Mouse (Mus musculus): ENCODE results near the gene Zfp57. TPM values are rescaled to one million over a fixed set of nuclear protein-coding genes. Genes with fewer than 3 reads are reported as not detected.
"Not testable (repeated sequence)": the region's sequence is repeated elsewhere in the genome, so short reads cannot be mapped to it uniquely, and the experiment has no call there.

The Zfp57 gene
- 1.4 and 2.6 TPM in 2 replicates for polyA plus RNA-seq (2012; rRNA removed)

- WGBS = 93% methylated on average over 7 of the region's 7 CpGs
- no peak for DNase-seq (ENCODE audit: low read depth, low spot score)
Measured at GRCm38 (mm10) chr17:37000863-37001262, at the start of gene Zfp57. Gene Zfp57 (plus strand): TSS chr17:37001163.

- WGBS = 91% methylated on average over 2 of the region's 2 CpGs
- DNase-seq (ENCODE audit: low read depth, low spot score) = no peak
Measured at GRCm38 (mm10) chr17:36952631-36953030, 48.3 kb upstream of the Zfp57 start.

GRCm38 (mm10) chr17:36953062-36953461 is 47.9 kb upstream of the Zfp57 start:
- DNase-seq (ENCODE audit: low read depth, low spot score) = no peak
- WGBS = 82% methylated on average over 1 of the region's 1 CpGs

DNA sequence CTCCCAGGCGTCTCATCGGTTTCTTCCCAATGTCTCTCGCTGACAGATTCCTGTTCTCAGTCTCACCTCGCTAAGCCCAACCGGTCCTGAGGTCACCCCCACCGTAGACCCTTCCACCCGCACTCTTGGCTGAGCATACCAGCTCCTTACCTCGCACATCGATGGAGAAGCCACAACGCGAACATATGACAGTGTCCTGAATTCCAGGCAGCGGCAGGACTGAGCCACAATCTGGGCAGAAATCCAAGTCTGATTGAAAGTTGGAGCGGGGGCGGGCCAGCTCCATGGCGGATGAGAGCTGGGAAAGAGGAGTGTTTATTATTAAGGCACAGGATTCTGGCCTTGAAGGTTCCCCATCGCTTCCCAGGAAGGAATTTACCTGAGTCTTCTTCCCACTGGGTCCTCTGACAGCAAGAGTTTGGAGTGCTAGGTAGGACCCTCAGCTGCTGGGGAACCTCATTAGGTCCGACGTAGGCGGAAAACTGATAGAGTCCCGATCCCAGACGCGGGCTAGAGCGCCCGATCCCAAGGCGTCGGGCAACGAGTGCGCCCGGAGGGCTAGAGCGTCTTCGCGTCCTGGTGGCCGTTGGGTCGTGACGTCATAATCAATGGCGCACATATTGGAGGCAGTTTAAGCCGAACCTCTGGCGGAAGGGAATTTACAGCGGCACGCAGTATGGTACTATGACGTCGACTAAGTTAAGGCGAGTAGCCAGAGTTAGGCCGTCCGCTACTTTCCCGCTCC is 42.8 kb upstream of the Zfp57 start, which contains the start of the genes Znrd1 and Znrd1as:
Znrd1 (minus strand) TSS at position 561 of the 745 bp plus-strand sequence.
Znrd1as (plus strand) TSS at position 594 of the 745 bp plus-strand sequence.
- WGBS = under 1% methylated on average over 46 of the region's 46 CpGs
- peak; percentile 94 for DNase-seq (ENCODE audit: low read depth, low spot score)

- WGBS = 11% methylated on average over 12 of the region's 12 CpGs
- DNase-seq (ENCODE audit: low read depth, low spot score) = no peak
Measured at GRCm38 (mm10) chr17:36958884-36959283, 42.1 kb upstream of the Zfp57 start.

DNA sequence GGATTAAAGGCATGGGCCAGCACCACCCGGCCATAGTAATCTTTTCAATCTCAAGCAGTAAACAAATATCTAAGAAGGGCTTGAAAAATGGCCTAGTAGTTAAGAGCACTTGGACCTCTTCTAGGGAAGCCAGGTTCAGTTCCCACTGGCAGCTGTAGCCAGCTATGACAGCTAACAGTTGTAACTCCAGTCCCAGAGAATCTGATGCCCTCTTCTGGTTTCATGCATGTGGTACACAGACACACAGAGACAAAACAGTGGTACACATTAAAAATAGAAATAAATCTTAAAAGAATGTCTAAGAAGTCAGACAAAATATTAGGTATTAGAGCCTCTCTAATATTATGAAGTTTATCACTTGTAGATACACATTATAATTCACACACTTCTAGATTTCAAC is 39.8 kb upstream of the Zfp57 start:
- 50% methylated on average over 1 of the region's 1 CpGs for WGBS
- no peak for DNase-seq (ENCODE audit: low read depth, low spot score)

DNA sequence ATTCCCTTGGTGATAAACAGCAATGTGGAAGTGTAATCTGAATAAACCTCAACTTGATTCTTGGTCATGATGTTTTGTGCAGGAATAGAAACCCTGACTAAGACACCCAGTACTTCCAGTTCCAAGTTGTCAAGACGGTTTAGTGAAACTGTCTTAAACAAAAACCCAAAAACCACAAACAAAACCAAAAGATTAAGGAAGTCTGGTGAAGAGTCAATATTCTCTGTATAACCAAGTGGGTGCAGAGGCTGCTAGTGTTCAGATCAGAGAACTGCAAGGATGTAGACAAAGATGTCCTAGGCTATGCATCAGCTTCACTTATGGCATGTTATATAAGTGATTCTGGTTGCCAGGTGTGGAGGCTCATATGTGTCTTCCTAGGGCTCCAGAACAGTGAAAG is 34.1 kb upstream of the Zfp57 start:
- 72% methylated on average over 1 of the region's 1 CpGs for WGBS

DNA sequence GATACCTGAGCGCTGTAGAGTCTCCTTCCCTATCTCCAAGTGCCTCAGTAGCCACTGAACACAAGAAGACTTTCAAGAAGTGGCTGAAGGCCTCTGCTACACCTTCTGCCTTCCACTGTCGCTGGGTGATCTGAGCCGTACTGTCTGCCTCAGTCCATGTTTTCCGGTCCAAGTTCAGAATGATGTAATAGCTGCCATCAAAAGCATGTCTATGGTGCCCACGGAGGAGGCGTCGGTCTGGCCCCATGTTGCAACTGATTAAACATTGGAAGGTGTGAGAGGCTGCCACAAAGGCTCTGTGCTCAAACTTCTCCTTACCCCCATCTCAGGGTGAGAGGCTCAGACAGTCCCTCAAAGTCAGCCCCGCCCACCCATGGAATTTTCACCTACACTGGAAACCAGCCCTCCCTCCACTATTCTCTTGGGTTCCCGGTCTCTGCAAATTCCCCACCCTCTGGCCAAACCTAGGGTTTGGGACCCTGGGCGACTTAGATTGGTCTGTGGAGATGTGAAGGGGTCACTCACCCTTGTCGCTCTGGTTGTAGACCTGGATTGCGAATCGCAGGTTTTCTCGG is 30.6 kb upstream of the Zfp57 start:
- 65% methylated on average over 14 of the region's 14 CpGs for WGBS
- DNase-seq (ENCODE audit: low read depth, low spot score) = no peak

More for the DNA sequence above, 34.1 kb upstream of the Zfp57 start:
- no peak for DNase-seq (ENCODE audit: low read depth, low spot score)

GRCm38 (mm10) chr17:36971172-36971850 is 29.7 kb upstream of the Zfp57 start:
- WGBS = 83% methylated on average over 6 of the region's 6 CpGs
- DNase-seq (ENCODE audit: low read depth, low spot score) = no peak

GRCm38 (mm10) chr17:36972791-36973190 is 28.2 kb upstream of the Zfp57 start:
- no peak for DNase-seq (ENCODE audit: low read depth, low spot score)

GRCm38 (mm10) chr17:36973271-36973787 is 27.6 kb upstream of the Zfp57 start:
- 57% methylated on average over 8 of the region's 8 CpGs for WGBS
- DNase-seq (ENCODE audit: low read depth, low spot score) = no peak

More at GRCm38 (mm10) chr17:36972791-36973190, 28.2 kb upstream of the Zfp57 start:
- WGBS = 69% methylated on average over 3 of the region's 3 CpGs

- WGBS = 9% methylated on average over 18 of the region's 18 CpGs
- no peak for DNase-seq (ENCODE audit: low read depth, low spot score)
Measured at GRCm38 (mm10) chr17:36981221-36981813, 19.6 kb upstream of the Zfp57 start, which contains the start of gene 2410137M14Rik. Gene 2410137M14Rik (minus strand): TSS chr17:36981237.

GRCm38 (mm10) chr17:36981845-36982244 is 19.1 kb upstream of the Zfp57 start:
- 25% methylated on average over 4 of the region's 4 CpGs for WGBS
- no peak for DNase-seq (ENCODE audit: low read depth, low spot score)

DNA sequence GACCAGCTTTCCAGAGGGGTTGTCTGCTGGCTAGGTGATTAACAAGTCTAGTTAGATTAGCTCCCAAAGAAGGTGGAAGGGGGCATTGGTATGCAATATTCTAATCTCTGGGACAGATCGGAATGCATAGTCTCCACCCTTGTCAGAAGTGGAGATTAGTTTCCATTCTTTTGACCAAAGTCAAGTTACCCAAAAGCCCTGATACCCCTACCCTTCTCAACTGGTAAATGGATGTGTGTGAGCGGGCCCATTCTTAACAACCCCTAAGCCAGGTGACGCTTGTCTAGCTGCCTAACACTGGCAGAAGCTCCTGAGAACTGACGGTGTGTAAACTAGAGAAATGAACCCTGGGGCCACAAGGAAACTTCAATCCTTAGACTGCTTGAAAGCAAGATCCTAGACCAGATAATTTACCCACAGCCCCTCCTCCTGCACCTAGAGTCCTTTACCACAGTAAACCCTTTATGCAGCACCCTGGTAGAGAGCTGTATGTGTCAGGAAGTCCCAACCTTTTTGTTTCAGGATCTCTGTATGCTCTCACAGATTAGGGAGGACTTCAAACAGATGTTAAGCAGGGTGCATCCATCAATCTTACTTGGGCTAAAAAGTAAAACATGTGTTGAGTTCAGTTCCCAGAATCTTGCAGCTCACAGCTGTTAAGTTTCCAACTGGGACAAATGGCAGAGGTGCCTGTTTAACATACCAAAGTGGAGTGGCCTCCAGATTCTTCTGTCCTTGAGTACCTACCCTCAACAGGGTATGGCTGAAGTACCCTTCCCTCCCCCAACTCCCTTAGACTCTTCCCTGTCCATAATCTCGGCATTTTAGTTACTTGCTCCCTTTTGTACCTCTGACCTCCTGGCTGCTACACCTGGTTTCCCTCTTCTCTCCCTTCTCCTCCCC is 18.5 kb upstream of the Zfp57 start:
- DNase-seq (ENCODE audit: low read depth, low spot score) = no peak
- 63% methylated on average over 5 of the region's 5 CpGs for WGBS

DNA sequence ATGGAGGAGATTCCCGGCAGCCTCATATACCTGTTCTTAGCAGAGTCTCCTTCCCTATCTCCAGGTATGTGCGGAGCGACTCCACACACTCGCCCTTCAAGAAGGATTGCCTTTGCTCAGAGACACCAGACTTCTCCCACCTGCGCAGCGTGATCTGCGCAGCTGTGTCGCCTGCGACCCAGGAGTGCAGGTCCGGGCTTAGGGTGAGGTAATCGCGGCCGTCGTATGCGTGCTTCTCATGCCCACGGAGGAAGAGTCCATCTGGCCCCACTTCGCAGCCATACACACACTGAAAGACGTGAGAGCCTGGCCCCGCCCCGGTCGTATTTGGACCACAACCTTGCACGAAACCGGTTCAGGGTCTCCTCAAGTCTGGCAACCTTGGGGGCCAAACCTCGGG is 12.5 kb upstream of the Zfp57 start:
- no peak for DNase-seq (ENCODE audit: low read depth, low spot score)
- 12% methylated on average over 24 of the region's 24 CpGs for WGBS

DNA sequence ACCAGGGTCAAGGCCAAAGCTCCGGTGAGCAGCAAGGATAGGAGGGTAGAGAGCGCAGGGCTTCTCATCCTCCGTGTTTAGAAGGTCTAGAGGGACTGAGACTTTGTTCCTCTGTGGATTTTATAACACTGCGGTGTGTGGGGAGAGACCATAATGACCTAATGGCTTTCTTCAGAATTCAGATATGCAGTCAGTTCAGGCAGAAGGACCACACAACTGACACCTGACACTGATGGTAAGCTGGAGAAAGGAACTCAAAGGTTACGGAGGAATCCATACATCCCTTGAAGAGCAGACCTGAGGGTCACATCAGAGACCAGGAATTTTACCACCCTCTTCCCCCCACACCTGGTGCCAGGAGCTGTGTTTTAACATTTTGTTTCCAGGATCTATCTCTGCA is 11.5 kb upstream of the Zfp57 start, which contains the start of gene H2-M5:
H2-M5 (minus strand) TSS at position 101 of the 400 bp plus-strand sequence.
- DNase-seq (ENCODE audit: low read depth, low spot score) = no peak
- WGBS = 45% methylated on average over 5 of the region's 5 CpGs

DNA sequence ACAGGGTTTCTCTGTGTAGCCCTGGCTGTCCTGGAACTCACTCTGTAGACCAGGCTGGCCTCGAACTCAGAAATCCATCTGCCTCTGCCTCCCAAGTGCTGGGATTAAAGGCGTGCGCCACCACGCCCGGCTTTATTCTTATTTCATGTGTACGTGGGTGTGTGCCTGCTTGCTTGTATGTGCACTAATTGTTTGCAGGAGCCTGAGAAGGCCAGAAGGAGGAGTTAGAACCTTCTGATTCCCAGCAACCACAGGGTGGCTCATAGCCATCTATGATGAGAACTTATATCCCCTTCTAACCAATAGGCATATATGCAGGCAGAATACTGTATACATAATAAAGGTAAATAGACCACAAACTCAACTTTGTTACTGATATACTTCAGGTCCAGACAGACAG is 10.3 kb upstream of the Zfp57 start:
- DNase-seq (ENCODE audit: low read depth, low spot score) = not testable (repeated sequence)
- 84% methylated on average over 6 of the region's 6 CpGs for WGBS

- no peak for DNase-seq (ENCODE audit: low read depth, low spot score)
- WGBS = 41% methylated on average over 3 of the region's 3 CpGs
Measured at GRCm38 (mm10) chr17:36992336-36993104, 8.4 kb upstream of the Zfp57 start.
